Mouse (Mus musculus): Measurements from ENCODE around the gene D130043K22Rik.

DNA sequence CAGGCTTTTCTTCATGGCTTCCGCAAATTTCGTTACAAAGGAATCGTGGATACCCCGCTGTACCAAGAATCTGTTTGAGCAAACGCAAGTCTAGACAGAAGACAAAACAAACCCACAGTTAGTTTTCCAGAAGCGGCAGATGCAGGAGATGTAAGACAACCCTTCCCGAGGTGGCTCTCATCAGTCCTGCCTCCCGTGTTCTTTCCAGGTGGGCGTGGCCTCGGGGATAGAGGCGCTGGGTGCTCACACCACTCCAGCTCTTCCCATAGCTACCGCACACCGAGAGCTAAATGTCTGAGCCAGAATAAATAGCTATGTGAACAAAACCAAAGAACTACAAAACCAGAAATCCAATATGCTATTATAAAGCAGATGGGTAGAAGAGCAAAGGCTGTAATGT is 70.9 kb downstream of the D130043K22Rik start:
- TF ChIP-seq CTCF (IDR thresholded peaks at IDR 0.05; ENCODE audit: extremely low read depth, insufficient read depth, insufficient read length, insufficient replicate concordance) = no peak
- TF ChIP-seq POLR2A (IDR thresholded peaks at IDR 0.05; ENCODE audit: low read depth, low read length) = no peak

Data from spleen, adult 2 months (tissue).